Mouse (Mus musculus) heart, adult 2 months (tissue): ENCODE measurements at regions not wholly inside any gene's neighbourhood (a gene's known extent, or its start where the extent isn't known, plus 50 kb on each side); places are given as distances from the start of the nearest gene placed in this dataset.

ENCODE experiments used
- DNase-seq, 2 experiments: peaks; one replicate each; pipeline ENCODE4 v3.0.0; 2021
- H3K27ac ChIP-seq: fragments of 200-600 bp; 2 replicates; pipeline ENCODE4 v1.8.1; 2022
- H3K27me3 ChIP-seq: fragments of 200-500 bp; 2 replicates; pipeline ENCODE4 v1.6.1; 2012; ENCODE audit warnings: mild to moderate bottlenecking, low read length, inconsistent platforms, mixed read lengths; ENCODE audit not compliant: control insufficient read depth, insufficient read depth
- H3K36me3 ChIP-seq: fragments of 200-500 bp; 2 replicates; pipeline ENCODE4 v1.6.1; 2012; ENCODE audit warnings: low read length, inconsistent platforms; ENCODE audit not compliant: control insufficient read depth, insufficient read depth
- H3K4me1 ChIP-seq: fragments of 200-500 bp; 2 replicates; pipeline ENCODE4 v1.6.1; 2011; ENCODE audit warnings: low read length; ENCODE audit not compliant: control insufficient read depth, insufficient read depth
- H3K4me3 ChIP-seq: fragments of 200-600 bp; 2 replicates; pipeline ENCODE4 v1.8.1; 2022
- H3K79me2 ChIP-seq: fragments of 200-500 bp; replicated peaks from 2 replicates; pipeline ENCODE4 v1.6.1; 2012; ENCODE audit warnings: mild to moderate bottlenecking, inconsistent platforms, low read length, moderate library complexity, mixed read lengths; ENCODE audit not compliant: control insufficient read depth, insufficient read depth
- H3K9ac ChIP-seq: fragments of 200-500 bp; 2 replicates; pipeline ENCODE4 v1.6.1; 2012; ENCODE audit warnings: low read depth, mild to moderate bottlenecking, control low read depth, inconsistent platforms, low read length, mixed read lengths
- CTCF ChIP-seq: fragments of 200-600 bp; IDR thresholded peaks from 2 replicates; pipeline ENCODE4 v1.8.1; 2022; ENCODE audit warnings: antibody characterized with exemption, mild to moderate bottlenecking, moderate library complexity
- EP300 ChIP-seq: fragments of 200-500 bp; IDR thresholded peaks from 2 replicates; pipeline ENCODE4 v1.6.1; 2011; ENCODE audit warnings: low read depth, low read length, control low read depth; ENCODE audit not compliant: insufficient read depth
- POLR2A ChIP-seq: fragments of 200-500 bp; IDR thresholded peaks from 2 replicates; pipeline ENCODE4 v1.6.1; 2011; ENCODE audit warnings: mild to moderate bottlenecking, low read depth, low read length, control low read depth; ENCODE audit not compliant: insufficient read depth
- WGBS: fragments of 180-500 bp; shearing (Covaris S2); methylation state at CpG from one replicate; pipeline ENCODE4 v1.1.7; 2018; 5-methylcytosine and 5-hydroxymethylcytosine counted together
- intact Hi-C: fragments of 180-260 bp; cut with DNase I; formaldehyde crosslinking; loops from one replicate; pipeline ENCODE4 v1.15.1; 2025

- intact Hi-C loops, result no loop called here
Measured at GRCm38 (mm10) chr1:107899261-107899660, 309.5 kb downstream of the Serpinb8 start.

GRCm38 (mm10) chr1:107900449-107900848 is 310.6 kb downstream of the Serpinb8 start:
- TF ChIP-seq POLR2A, result no peak
- TF ChIP-seq CTCF, result no peak
- TF ChIP-seq EP300, result no peak
- Histone ChIP-seq H3K27me3 (no peaks in the 10 kb centered on the region), H3K4me3 (no peak overlapping the region), H3K4me1 (no peaks in the 10 kb centered on the region), H3K9ac (no peak overlapping the region), H3K36me3 (no peaks in the 10 kb centered on the region), H3K27ac (no peak overlapping the region), H3K79me2 (no peaks in the 10 kb centered on the region)
- whole genome bisulfite sequencing, result 81% methylated on average over 2 of the region's 2 CpGs
- no peak for DNase-seq
- intact Hi-C loops, result no loop called here

More at GRCm38 (mm10) chr1:107899261-107899660, 309.5 kb downstream of the Serpinb8 start:
- 81% methylated on average over 4 of the region's 4 CpGs for WGBS
- Histone ChIP-seq H3K27ac (no peak overlapping the region), H3K4me1 (no peaks in the 10 kb centered on the region), H3K36me3 (no peaks in the 10 kb centered on the region), H3K27me3 (no peaks in the 10 kb centered on the region), H3K4me3 (no peak overlapping the region), H3K9ac (no peak overlapping the region), H3K79me2 (no peaks in the 10 kb centered on the region)
- DNase-seq, result no peak
- TF ChIP-seq CTCF, result no peak
- TF ChIP-seq POLR2A, result no peak
- no peak for TF ChIP-seq EP300

GRCm38 (mm10) chr1:107900913-107901312 is 311.1 kb downstream of the Serpinb8 start:
- Histone ChIP-seq H3K4me1 (no peaks in the 10 kb centered on the region), H3K4me3 (no peak overlapping the region), H3K27ac (no peak overlapping the region), H3K79me2 (no peaks in the 10 kb centered on the region), H3K27me3 (no peaks in the 10 kb centered on the region), H3K36me3 (no peaks in the 10 kb centered on the region), H3K9ac (no peak overlapping the region)
- 76% methylated on average over 1 of the region's 1 CpGs for WGBS
- intact Hi-C loops, result no loop called here
- DNase-seq, result no peak
- TF ChIP-seq POLR2A, result no peak
- TF ChIP-seq EP300, result no peak
- no peak for TF ChIP-seq CTCF

GRCm38 (mm10) chr1:107908236-107909063 is 318.6 kb downstream of the Serpinb8 start:
- TF ChIP-seq POLR2A, result no peak
- no peak for TF ChIP-seq EP300
- no peak for TF ChIP-seq CTCF
- H3K27me3 ChIP-seq, result no peaks in the 10 kb centered on the region
- H3K79me2 ChIP-seq, result no peaks in the 10 kb centered on the region
- DNase-seq, result no peak
- no peak overlapping the region for H3K27ac ChIP-seq
- WGBS, result 37% methylated on average over 4 of the region's 4 CpGs
- H3K9ac ChIP-seq, result no peak overlapping the region
- H3K4me3 ChIP-seq, result no peak overlapping the region
- intact Hi-C loops, result no loop called here
- H3K36me3 ChIP-seq, result no peaks in the 10 kb centered on the region
- H3K4me1 ChIP-seq, result no peaks in the 10 kb centered on the region; the same call in 1 of the 2 replicates

- no peaks in the 10 kb centered on the region for H3K79me2 ChIP-seq
- WGBS, result 21% methylated on average over 7 of the region's 7 CpGs
- no peak overlapping the region for H3K27ac ChIP-seq
- TF ChIP-seq CTCF (no peak), POLR2A (no peak), EP300 (no peak)
- no peak overlapping the region for H3K9ac ChIP-seq
- intact Hi-C loops, result no loop called here
- DNase-seq, result no peak
- H3K4me3 ChIP-seq, result no peak overlapping the region
- H3K27me3 ChIP-seq, result no peaks in the 10 kb centered on the region
- H3K36me3 ChIP-seq, result no peaks in the 10 kb centered on the region
- H3K4me1 ChIP-seq, result no peaks in the 10 kb centered on the region
Measured at GRCm38 (mm10) chr1:107914671-107915590, 325.1 kb downstream of the Serpinb8 start.
